Mouse (Mus musculus) gastrocnemius, postnatal 10 days (tissue): ENCODE results near the gene Twf2. TPM values are rescaled to one million over a fixed set of nuclear protein-coding genes. Genes with fewer than 3 reads are reported as not detected.

Source experiments
- DNase-seq: peaks from one replicate; pipeline ENCODE4 v3.0.0; 2021; ENCODE audit warnings: mixed read lengths
- total RNA-seq, 2 experiments: library from RNA; stranded (reverse); gene quantifications; 2 replicates each; pipeline ENCODE4 v1.2.3; 2021

The Twf2 gene
- total RNA-seq, 2 experiments from 2014 or later = 57.2 to 70.5 TPM

DNA sequence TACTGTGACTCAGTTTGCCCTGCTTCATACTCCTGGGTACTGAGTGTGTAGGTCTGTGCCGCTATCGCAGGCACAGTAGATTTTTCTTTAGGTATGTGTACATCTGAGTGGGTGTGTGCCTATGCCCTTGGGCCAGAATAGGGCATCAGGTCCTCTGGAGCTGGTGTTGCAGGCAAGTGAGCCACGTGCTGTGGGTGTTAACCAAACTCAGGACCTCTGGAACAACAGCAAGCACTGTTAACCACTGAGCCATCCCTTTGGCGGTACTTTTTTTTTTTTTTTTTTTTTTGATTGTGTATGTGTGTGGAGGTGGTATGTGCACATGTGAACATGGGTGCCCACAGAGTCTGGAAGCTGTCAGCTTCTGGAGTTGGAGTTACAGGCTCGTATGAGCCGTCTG is 25.1 kb upstream of the Twf2 start:
- DNase-seq = no peak

DNA sequence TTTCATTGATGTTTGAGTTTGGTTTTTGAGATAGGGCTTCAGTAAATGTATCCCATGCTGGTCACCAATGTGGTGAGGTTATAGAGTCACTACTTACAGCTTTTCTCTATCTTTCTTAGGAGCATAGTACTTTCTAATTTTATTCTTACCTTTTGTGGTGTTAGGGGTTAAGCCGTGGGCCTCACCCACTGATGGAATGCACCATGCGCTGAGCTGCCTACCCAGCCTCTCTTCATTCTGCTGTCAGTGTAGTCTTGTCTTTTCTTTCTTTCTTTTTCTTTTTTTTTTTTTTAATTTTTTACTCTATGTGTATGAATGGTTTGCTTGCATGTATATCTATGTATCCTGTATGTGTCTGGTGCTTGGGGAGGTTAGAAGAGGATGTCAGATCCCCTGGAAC is 23.5 kb upstream of the Twf2 start:
- DNase-seq = no peak

DNA sequence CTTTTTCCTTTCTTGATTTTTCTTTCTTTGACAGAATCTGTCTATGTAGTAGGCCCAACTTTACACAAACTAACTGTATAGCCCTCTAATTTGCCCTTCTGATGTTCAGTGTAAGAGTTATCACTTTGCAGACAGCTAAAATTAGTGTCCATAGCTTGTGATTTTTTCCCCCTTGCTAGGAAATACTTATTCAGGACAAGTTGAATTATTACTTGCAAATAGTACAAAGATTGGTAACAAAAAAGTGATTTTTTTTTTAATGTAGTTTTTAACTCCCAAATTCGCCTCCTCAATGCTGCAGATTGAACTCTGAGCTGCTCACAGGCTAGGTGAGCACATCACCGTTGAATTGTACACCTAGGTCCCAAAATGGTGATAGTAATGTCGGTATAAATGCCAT is 22.9 kb upstream of the Twf2 start:
- no peak for DNase-seq

DNA sequence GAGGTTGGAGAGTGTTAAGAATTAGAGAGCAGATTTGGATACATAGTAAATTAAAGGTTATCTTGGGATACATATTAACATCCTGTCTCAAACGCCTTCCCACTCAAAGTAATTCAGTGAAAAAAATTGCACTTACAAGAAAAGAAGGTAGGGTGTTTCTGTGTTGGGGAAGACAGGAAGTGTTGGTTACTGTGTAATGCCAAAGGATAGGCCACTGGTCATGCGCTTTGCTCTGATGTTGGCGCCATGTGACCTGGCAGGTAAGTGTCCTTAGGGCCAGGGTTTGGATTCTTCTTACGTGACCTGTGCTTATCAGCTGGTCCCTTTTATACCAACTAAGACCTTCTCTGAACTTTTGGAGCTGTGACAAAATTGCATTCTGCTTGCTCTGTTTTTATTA is 20.8 kb upstream of the Twf2 start:
- DNase-seq = no peak

DNA sequence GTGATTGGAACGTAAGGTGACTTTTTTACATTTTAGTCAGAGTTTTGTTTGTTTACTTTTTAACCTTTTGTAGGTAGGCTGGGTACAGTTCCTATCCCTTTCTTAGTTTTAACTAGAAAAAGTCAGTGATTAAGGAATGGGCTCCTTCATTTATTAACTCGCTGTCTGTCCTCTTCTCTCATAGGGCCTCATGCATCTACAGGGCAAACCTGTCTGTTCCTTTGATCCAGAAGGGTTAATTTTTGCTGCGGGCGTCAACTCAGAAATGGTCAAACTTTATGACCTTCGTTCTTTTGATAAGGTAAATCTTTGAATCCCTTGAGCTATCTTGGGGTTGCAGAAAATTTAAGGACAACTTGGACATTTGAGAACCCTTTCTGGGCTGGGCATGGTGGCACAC is 18.9 kb upstream of the Twf2 start:
- no peak for DNase-seq

DNA sequence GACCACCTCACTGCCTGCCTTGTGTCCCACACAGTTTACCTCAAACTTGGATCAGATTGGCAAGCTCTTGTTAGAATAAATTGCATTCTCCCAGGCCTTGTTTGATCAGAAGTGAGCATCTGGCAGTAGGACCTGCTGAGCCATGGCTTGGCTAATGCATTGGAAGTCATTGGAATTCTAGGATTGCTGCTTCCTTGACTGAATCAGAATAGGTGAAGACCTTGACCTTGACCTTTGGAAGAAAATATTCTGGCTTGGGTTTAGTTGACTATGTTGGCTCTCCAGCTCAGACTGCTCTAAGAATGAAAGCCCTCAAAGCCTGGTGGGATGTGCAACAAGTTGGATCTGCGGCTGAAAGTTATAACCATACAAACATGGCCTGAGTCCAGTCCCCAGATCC is 11.6 kb upstream of the Twf2 start:
- no peak for DNase-seq

DNA sequence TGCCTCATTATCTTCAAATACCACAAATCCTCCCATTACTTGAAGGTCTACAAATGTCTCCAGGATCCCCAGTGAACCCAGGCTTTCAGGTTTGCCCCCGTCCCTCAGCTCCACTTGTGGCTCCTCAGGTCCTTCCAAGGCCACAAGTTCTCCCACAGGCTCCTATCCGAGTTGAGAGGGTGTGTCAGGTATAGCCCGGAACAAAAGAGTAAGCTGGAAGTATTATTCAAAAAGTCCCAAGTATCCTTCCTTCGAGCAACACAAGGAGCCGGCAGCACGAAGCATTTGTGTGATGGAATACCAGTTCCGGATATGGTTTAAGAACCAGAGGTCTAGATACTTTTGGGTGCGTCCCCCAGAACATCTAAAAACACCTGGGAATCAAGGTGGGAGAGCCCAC is 10.9 kb upstream of the Twf2 start:
- DNase-seq = no peak

DNA sequence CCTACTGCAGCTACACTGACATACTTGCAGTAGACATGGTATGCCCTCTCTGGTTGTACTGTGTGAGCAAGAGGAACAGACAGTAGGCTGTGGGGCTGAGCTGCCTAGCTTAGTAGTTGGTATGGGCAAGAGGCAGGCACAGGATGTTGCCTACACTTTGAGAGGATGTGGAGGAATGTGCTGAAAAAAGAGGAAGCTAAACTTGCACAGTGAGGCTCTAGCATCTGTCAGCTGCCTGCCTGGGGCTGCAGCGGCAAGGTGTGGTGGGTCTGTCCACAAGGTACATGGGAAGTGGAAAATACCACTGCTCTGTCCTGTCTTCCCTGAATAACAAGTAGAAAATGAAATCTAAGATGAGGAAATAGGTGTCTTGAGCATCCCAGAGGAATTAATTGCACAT is 9.9 kb upstream of the Twf2 start:
- no peak for DNase-seq

DNA sequence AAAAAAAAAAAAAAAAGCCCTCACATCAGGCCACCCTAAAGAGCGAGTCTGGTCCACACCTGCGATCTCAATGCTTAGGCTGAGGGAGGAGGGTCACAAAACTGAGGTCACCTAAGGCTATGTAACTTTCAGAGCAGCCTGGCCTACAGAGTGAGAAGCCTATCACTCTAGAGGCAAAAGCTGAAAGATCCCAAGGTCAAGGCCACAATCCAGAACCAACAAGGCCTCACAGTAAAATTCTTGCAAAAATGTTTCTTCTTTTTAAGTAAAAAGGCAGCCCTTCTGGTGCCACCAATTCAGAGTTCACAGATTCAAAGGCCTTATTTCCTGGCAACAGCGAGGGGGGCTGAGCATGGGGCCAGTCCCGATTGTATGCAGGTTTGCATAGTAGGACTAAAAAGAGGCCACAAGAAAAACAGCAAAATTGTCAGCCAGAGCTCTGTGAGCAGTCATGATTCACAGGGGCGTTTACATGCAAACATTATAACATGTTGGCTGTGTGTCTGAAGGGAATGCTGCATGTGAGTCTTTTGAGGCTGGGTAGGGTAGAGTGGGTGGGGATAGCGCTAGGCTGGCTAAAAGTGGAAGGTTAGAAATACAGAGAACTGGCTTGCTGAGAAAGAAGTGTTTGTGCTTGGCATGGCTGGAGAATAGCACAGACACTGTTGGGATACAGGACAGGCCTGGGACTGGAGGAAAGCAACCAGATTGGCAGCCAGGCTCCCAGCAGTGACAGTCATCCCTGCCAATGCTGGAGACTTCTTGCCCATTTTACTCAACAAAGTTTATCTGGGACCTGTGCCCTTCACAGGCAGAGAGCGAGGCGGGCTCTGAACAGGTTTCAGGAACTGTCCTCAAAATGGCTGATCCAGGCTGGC is 8.7 kb upstream of the Twf2 start:
- no peak for DNase-seq

DNA sequence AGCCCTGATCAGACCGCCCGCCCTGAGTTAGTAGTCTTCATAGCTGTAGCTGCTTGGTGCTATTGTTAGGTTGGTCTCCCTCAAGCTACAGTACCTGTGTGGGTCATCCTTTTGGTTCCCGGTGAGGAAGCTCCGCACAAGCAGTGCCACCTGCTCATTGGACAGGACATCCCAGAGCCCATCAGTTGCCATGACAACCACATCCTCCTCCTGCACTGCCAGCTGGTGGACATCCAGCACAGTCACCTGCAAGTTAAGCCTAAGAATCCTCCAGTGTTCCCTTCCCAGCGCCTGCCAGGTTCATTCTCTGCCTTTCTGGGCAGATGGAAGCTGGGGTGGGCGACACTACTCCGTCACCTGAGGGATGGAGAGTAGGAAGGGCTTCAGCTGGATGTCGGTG is 7.2 kb upstream of the Twf2 start:
- no peak for DNase-seq

DNA sequence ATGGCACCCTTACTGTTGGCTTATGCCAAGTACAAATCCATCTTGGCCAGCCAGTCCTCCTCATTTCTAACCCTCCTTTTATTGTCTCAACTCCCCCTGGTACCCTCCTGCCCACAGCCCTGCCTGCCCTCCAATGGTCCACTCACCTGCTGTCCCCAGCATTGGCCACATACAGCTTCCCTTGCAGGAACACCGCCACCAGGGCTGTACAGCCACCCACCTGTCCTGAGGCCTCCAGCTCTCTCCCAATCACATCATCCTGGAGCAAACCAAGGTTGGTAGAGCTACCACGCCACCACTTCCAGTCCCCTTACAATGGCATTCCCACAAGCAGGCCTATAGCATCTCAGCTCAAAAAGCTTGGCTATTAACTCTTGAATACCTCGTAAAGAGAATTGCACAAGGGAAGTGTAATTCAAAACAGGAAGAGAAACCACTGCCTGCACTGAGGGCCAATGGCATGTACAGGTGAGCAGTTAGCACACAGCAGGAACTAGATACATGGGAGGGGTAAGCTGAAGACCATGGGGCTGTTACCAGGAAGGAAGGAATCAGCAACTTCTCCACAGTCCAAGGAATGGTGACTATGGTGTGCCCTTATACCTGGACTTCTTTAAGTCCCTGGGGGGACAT is 5.7 kb upstream of the Twf2 start:
- no peak for DNase-seq

DNA sequence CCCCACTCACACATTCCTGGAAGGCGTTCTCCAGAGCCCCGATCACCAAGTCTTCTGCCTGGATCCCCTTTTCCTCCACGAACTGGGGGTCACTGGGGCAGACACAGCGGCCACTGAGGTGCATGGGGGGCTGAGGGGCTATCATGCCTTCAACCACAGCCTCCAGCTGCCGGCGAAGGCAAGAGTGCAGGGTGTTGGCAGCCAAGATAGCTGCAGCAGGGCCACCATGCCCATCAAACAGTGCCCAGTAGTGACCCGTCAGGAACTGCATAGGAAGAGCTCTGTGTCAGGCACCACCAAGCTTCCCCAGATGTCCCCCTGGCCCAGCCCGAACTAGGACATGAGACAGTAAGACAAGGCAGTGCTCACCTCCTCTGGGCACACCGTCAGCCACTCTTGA is 5.2 kb upstream of the Twf2 start:
- DNase-seq = no peak

DNA sequence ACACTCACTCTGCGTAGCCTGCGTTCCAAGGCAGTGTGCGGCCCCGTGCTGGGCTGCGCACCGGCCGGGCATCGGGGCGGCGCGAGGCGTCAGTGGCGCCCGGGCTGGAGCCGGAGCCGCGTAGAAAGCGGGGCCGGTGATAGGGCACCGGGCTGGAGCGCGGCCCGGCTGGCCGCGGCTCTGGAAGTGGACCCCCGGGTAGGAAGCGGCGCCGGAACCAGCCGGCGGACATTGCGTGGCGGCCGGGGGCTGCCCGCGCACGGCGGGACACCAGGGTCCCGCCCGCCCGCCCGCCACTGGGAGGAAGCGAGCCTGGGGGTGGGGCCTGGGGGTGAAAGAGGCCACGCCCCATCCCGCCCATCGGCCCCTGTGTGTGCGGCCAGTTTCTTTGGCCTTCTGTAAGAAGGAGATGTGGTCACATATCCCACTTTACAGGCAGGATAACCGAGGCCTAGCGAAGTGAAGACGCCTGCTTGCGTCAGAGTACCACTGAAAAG is 3.9 kb upstream of the Twf2 start:
- DNase-seq = peak; percentile 79

DNA sequence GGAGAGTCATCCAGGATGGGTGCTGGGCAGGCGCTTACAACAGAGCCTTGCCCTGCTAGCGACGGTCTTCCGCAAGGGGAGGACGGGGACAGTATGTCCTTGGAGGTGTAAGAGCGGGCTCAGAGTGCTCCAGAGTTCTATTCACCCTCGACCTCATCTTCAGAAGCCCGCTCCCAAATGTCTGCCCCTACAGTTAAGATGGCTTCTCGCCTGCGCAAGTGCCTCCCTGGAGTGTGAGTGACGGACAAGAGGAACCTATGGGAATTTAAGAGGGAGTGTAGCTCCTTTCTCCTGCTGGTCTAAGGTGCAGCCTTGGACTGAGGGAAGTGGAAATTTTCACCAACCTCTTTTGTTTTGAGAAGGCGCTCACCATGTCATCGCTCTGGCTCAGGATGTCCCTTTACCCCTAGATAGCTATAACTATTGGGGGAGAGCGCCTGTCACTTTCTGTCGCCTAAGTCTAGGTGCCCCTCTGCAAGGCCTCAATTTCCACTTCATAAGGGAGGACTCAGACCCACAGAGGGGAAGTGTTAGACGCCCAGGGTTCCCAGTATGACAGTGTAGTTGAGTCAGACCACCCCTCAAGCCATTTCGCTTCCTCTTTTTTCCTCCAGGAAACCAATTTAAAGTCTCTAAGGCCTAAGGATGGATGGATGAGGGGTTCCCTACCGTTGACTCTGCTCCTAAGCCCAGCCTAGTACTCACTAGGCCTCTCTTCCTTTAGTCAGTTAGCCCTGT is 3.2 kb upstream of the Twf2 start, which contains the start of gene Ppm1m:
Ppm1m (minus strand) TSS at position 212 of the 738 bp plus-strand sequence.
- no peak for DNase-seq

DNA sequence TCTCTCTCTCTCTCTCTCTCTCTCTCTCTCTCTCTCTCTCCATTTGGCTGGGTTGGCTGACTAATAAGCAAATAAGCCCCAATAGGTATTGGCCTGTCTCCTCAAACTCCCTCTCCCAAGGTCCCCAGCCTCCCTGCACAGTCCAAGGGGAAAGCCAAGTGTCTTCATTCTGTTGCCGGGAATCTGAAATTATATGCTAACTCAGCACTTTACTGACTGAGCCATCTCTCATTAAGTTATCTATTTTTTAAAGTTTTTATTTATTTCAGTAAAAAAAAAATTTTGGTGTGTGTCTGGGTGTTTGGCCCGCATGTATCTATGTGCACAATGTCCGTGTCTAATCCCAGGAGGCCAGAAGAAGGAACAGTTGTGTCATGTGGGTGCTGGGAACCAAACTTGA is 1.0 kb upstream of the Twf2 start:
- DNase-seq = no peak

DNA sequence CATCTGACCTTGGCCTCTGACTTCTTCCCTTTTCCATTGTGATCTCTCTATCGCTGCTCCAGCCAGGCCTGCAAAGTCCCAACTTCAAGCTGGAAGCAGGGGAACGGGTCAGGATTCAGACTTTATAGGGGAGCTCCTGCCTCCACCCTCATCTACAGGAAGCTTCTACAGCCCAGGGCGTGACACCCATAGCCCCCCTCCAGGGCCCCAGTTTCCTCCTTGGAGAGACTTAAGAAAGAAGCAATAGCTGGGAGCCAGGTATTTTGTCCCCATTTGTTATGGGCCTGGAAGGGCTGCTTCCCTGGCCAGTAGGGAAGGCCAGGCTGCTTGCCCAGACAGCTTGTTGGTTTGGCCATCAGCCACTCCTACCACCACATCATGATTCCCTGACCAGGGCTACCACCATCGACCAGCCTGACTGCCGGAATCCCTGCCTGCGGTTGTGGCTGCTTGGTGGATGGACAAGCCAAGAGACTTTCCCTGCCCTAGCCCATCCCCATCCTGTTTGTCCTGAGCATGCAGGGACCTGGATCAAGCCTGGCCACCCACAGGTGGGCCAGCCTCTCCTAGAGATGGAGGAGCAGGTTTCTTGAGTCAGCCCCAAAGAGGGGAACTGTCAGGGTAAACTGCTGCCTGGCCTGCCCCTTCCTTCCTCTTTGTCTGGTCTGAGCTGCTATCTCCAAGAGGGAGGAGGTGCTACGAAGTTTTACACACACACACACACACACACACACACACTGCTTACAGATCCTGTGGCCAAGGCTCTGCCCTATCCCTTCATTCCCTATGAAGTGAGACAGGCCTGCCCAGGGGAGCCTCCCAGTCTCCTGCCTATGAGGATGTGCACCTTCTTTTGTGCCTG is 1.3 kb downstream of the Twf2 start:
- peak; percentile 47 for DNase-seq

DNA sequence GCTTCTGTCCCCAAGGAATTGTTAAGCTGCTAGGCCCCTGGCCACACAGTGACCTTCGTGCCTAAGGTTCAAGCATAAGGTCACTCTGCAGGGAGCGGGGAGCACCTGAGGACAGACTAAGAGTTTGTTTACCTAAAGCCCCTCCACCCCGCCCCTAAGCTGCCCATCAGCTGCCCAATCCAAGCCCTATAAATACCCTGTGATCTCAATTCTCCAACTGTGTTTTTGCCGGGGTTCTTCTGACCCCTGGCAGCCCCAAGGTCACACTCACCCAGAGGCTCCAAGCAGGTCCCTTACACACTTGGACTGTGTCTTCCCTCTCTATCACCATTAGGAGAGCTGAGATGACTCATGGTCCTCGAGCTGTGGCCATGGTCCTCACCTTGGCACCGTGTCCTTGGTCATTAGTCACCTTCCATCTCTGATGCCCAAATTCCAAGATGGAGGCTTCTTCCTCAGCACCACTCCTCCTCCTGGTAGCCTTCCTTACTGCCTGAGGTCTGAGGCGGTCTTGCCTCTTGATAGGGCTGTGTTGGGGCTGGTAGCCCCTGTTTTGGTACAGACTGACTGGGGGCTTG is 2.9 kb downstream of the Twf2 start:
- no peak for DNase-seq

DNA sequence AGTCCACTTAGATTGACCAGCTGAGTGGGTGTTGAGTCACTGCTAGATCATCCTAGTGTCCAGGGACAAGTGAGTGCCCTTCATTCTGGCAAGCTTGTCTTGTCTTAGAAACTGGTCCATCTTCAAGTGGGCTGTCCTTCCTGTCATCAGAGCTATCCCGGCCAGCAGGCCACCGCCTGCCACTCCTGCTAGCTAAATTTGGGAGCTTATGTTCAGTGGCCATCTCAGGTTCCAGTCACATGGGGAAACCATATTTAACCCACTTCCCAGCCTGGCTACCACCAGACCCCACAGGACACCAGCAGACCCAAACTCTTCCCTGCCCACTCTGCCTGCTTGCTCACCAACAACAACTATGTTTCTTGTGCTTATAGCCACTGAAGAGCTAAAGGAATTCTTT is 3.6 kb downstream of the Twf2 start:
- peak; percentile 42 for DNase-seq

DNA sequence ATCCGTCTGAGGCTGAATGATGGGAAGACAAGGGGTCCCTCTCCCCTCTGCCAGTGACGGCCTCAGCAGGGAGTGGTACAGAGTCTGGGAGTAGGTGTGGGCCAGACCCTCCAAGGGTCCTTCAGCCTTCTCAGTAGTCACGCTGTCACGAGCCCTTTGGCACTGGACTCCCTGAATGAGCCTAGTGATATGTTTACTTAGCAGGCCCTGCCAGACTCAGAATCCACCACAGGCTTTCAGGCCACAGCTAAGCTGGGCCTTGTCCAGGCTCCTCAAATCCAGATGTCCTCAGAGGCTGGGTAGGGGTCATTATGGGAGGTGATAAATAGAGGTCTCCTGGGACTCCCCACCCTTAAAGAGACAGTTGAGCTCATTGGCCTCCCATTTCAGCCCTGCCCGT is 5.3 kb downstream of the Twf2 start:
- DNase-seq = no peak

DNA sequence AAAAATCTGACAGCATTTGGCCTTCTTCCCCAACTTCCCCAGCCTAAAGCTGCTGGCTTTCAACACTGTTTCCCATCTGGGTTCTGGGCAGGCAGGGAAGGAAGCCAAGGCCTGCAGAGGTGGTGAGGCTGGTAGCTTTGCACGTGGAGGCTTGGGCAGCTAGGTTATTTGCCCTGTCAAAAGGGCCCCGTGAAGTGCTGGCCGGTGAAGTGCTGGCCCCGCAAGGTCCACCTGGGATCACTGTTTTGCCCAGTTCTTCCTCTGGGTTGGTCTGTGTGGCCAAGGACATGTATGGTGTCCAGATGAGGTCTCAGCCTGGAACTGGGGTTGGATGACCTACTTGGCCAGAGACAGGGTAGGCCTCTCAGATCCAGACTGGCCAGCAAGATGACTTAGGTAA is 7.0 kb downstream of the Twf2 start:
- no peak for DNase-seq

DNA sequence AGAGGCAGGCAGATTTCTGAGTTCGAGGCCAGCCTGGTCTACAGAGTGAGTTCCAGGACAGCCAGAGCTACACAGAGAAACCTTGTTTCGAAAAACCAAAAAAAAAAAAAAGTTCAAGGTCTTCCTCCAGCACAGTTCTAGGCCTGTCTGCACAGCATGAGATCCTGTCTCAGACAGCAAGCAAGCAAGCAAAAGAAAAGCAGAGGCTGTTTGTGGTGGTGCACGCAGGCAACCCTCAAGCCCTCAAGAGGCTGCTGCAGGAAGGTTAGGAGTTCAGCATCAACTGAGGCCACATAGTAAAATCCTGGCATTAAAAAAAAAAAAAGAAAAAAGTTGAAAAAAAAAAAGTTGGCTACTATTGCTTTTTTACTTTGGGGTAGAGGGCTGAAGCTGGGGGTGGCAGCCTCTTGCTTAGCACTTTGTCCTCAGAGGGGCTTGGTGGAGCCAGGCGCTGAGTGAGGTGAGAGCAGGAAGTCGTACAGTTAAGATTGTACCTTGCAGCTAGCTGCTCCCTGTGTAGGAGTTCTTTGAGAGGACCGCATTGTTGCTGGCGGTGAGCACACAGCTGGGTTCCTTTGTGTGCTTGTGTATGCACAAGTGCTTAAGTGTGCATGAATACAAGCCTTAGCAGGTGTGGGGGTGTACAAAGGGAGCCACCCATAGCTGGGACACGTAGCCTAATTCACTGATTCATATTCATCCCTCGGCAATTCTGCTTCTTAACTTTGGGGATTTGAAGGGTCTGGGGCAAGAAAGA is 8.1 kb downstream of the Twf2 start:
- no peak for DNase-seq
